Comparison of ENCODE assay signal across 10 mouse cellular contexts in the genomic region with DNA sequence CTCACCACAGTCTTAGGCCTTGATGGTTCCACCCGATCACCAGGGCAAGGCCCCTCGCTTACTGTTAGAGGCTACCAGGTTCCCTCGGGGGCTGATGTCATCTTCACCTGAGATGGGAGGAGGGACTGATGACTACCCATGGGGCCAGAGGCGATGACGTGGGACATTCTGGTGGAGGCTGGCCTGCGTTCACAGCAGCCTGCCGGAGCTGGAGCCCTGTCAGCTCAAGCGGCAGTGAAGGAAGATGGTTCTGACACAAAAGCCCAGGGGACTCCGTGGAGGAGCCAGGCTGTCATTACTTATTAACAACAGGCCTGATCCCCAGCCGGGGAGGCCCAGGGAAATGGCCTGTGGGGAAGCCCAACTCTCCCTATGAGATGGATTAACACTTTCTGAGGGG.
A peak's percentile ranks its signal among the peaks of the same experiment; 100 is the strongest.
DNase-seq lines count a peak whose midpoint lies in the region; ATAC-seq and TF ChIP-seq lines count a peak whose summit lies in the region.
"Had no signal": no experiment of that assay in that cellular context is flagged by ENCODE, and none has a peak within 500 bp of the region (broad histone marks: within the 10 kb centered on the region; RNA-seq: fewer than 3 reads in every experiment).

No protein-coding gene starts in this region.

- 38% methylated on average over 10 of the region's 10 CpGs for WGBS in forebrain, embryonic 11.5 days
- WGBS in forebrain, postnatal 0 days = 54% methylated on average over 10 of the region's 10 CpGs
- whole genome bisulfite sequencing in hindbrain, postnatal 0 days = 55% methylated on average over 10 of the region's 10 CpGs

- H3K9ac ChIP-seq in forebrain, embryonic 11.5 days (ENCODE audit: low read length) = no peak overlapping the region
- H3K9ac ChIP-seq in forebrain, postnatal 0 days = no peak overlapping the region
- H3K9ac ChIP-seq in hindbrain, postnatal 0 days (replicated peaks; ENCODE audit: low read length) = no peak overlapping the region

- peaks cover 4% of the 10 kb centered on the region for H3K4me1 ChIP-seq in forebrain, embryonic 11.5 days (replicated peaks; ENCODE audit: control insufficient read depth, insufficient read depth, low read length)
- H3K4me1 ChIP-seq in forebrain, postnatal 0 days (ENCODE audit: insufficient read depth) = no peaks in the 10 kb centered on the region
- no peaks in the 10 kb centered on the region for H3K4me1 ChIP-seq in hindbrain, postnatal 0 days (ENCODE audit: insufficient read depth, low read length)

- TF ChIP-seq CTCF in forebrain, postnatal 0 days (IDR thresholded peaks at IDR 0.05; ENCODE audit: low read depth) = no peak
- no peak for TF ChIP-seq CTCF in hindbrain, postnatal 0 days (IDR thresholded peaks at IDR 0.05; ENCODE audit: low read depth)

- DNase-seq in forebrain, embryonic 11.5 days (ENCODE audit: low spot score) = peak; percentile 53
- no peak for DNase-seq in forebrain, postnatal 0 days
- peak; percentile 0 for DNase-seq in Muller cell, postnatal 12 days (ENCODE audit: inconsistent ontology term)
- DNase-seq in hindbrain, postnatal 0 days (ENCODE audit: low spot score) = peak; percentile 43
- peak; percentile 31 for DNase-seq in mesoderm, embryonic 11.5 days (ENCODE audit: low read depth, low spot score)
- DNase-seq in adrenal gland, adult 18-20 months (ENCODE audit: low spot score in 2 of 2) = no peak
- DNase-seq in ovary, postnatal 10 days (ENCODE audit: low spot score) = no peak
- DNase-seq in lung, postnatal 25 days (ENCODE audit: low spot score) = no peak
- DNase-seq: right cerebral cortex, postnatal 14 days had no signal

- no peak overlapping the region for H3K4me2 ChIP-seq in forebrain, embryonic 11.5 days (ENCODE audit: low read depth, low read length, severe bottlenecking)
- H3K4me2 ChIP-seq in forebrain, postnatal 0 days (ENCODE audit: low read depth) = no peak overlapping the region
- no peak overlapping the region for H3K4me2 ChIP-seq in hindbrain, postnatal 0 days (ENCODE audit: low read depth, low read length)

- H3K9me3 ChIP-seq in forebrain, embryonic 11.5 days (ENCODE audit: control insufficient read depth, low read length) = no peaks in the 10 kb centered on the region
- H3K9me3 ChIP-seq in forebrain, postnatal 0 days (ENCODE audit: low read length) = no peaks in the 10 kb centered on the region
- H3K9me3 ChIP-seq in hindbrain, postnatal 0 days (ENCODE audit: low read length) = no peaks in the 10 kb centered on the region

- no peak; the same call in 1 of the 2 replicates for ATAC-seq in forebrain, embryonic 11.5 days (replicated peaks; ENCODE audit: low FRiP score)
- ATAC-seq in forebrain, postnatal 0 days = no peak
- ATAC-seq in hindbrain, postnatal 0 days = peak; percentile 54; the same call in 1 of the 2 replicates

- no peaks in the 10 kb centered on the region for H3K27me3 ChIP-seq in forebrain, embryonic 11.5 days (ENCODE audit: control insufficient read depth, insufficient read depth, low read length)
- H3K27me3 ChIP-seq in forebrain, postnatal 0 days (ENCODE audit: insufficient read depth, low read length) = no peaks in the 10 kb centered on the region
- H3K27me3 ChIP-seq in hindbrain, postnatal 0 days (ENCODE audit: insufficient read depth, low read length) = no peaks in the 10 kb centered on the region

- no peaks in the 10 kb centered on the region for H3K36me3 ChIP-seq in forebrain, embryonic 11.5 days (ENCODE audit: control insufficient read depth, insufficient read depth, low read length)
- H3K36me3 ChIP-seq in forebrain, postnatal 0 days (ENCODE audit: insufficient read depth) = no peaks in the 10 kb centered on the region
- H3K36me3 ChIP-seq in hindbrain, postnatal 0 days (ENCODE audit: insufficient read depth, low read length) = no peaks in the 10 kb centered on the region

- H3K4me3 ChIP-seq in forebrain, embryonic 11.5 days (ENCODE audit: low read depth, low read length) = no peak overlapping the region
- H3K4me3 ChIP-seq in forebrain, postnatal 0 days (ENCODE audit: low read depth, low read length) = no peak overlapping the region
- no peak overlapping the region for H3K4me3 ChIP-seq in hindbrain, postnatal 0 days (ENCODE audit: low read length)

- H3K27ac ChIP-seq in forebrain, embryonic 11.5 days (ENCODE audit: low read depth, low read length) = peak overlapping the region; percentile 50; the same call in 1 of the 2 replicates
- H3K27ac ChIP-seq in forebrain, postnatal 0 days (ENCODE audit: low read depth, low read length) = no peak overlapping the region
- no peak overlapping the region for H3K27ac ChIP-seq in hindbrain, postnatal 0 days
- H3K27ac ChIP-seq: macrophage had no signal

Comparison
In these comparisons a context has a peak if more than half of its experiments do, and no peak if none do; other contexts are left out.
1. DNase-seq: peak in forebrain, embryonic 11.5 days (single experiment), Muller cell, postnatal 12 days (single experiment), hindbrain, postnatal 0 days (single experiment) and mesoderm, embryonic 11.5 days (single experiment); none in forebrain, postnatal 0 days (single experiment), adrenal gland, adult 18-20 months (0 of 2), ovary, postnatal 10 days (single experiment) and lung, postnatal 25 days (single experiment).